9 mouse cellular contexts compared by ENCODE assay signal in the genomic region with DNA sequence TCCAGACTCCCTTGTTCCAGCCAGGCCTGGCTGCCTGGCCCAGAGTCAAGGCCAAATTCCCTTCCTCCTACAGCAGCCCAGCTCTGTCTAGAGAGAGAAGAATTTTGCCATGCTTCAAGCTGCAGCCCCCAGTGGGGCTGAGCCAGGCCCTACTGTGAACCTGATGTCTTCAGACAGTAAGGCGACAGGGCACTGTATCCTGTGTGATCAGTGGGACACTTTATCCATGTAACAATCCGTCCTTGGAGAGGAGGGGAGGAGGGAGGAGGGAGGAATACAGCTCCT. TPM values are rescaled to one million over a fixed set of nuclear protein-coding genes. Genes with fewer than 3 reads are reported as not detected.
DNase-seq lines count a peak whose midpoint lies in the region; ATAC-seq lines count a peak whose summit lies in the region.
"Had no signal": no experiment of that assay in that cellular context is flagged by ENCODE, and none has a peak within 500 bp of the region (broad histone marks: within the 10 kb centered on the region; RNA-seq: fewer than 3 reads in every experiment).

No protein-coding gene starts in this region.

- H3K4me1 ChIP-seq in embryonic facial prominence, embryonic 10.5 days, result peaks cover 43% of the 10 kb centered on the region
- H3K4me1 ChIP-seq in hindbrain, embryonic 15.5 days (replicated peaks), result peaks cover 29% of the 10 kb centered on the region

- H3K4me2 ChIP-seq in hindbrain, embryonic 15.5 days, result no peak overlapping the region

- no peak overlapping the region for H3K4me3 ChIP-seq in embryonic facial prominence, embryonic 10.5 days
- no peak overlapping the region for H3K4me3 ChIP-seq in hindbrain, embryonic 15.5 days
- H3K4me3 ChIP-seq: megakaryocyte, embryonic 14.5 days had no signal

- peak; percentile 29 to 51 for DNase-seq in heart, adult 18-20 months
- no peak for DNase-seq in heart, adult 9 months (ENCODE audit: low spot score in 2 of 2)
- peak; percentile 41 for DNase-seq in NIH3T3 (ENCODE audit: low read depth)
- no peak for DNase-seq in embryonic facial prominence, embryonic 10.5 days (ENCODE audit: low spot score)
- no peak for DNase-seq in thymus, postnatal 25 days

- 46% methylated on average over 2 of the region's 2 CpGs for WGBS in embryonic facial prominence, embryonic 10.5 days
- WGBS in hindbrain, embryonic 15.5 days, result 50% methylated on average over 2 of the region's 2 CpGs

- no peaks in the 10 kb centered on the region for H3K36me3 ChIP-seq in embryonic facial prominence, embryonic 10.5 days (replicated peaks)
- H3K36me3 ChIP-seq in hindbrain, embryonic 15.5 days, result no peaks in the 10 kb centered on the region

- peak overlapping the region; percentile 77 for H3K27ac ChIP-seq in embryonic facial prominence, embryonic 10.5 days (replicated peaks)
- H3K27ac ChIP-seq in hindbrain, embryonic 15.5 days (replicated peaks), result 0 out of 2 replicates have a peak overlapping the region, but pooled peaks have one; percentile 40

- H3K9ac ChIP-seq in hindbrain, embryonic 15.5 days, result no peak overlapping the region

- H3K27me3 ChIP-seq in embryonic facial prominence, embryonic 10.5 days (replicated peaks; ENCODE audit: low read depth, poor library complexity, severe bottlenecking), result peaks cover 11% of the 10 kb centered on the region
- no peaks in the 10 kb centered on the region for H3K27me3 ChIP-seq in hindbrain, embryonic 15.5 days

- H3K9me3 ChIP-seq in embryonic facial prominence, embryonic 10.5 days, result no peaks in the 10 kb centered on the region
- H3K9me3 ChIP-seq in hindbrain, embryonic 15.5 days, result no peaks in the 10 kb centered on the region
- H3K9me3 ChIP-seq: megakaryocyte, embryonic 14.5 days had no signal

- peak; percentile 46; the same call in 1 of the 2 replicates for ATAC-seq in hindbrain, embryonic 15.5 days (ENCODE audit: low FRiP score, low read depth)
- no peak for ATAC-seq in CD4-positive, CD25-positive, alpha-beta regulatory T cell, adult 4 months
- ATAC-seq in megakaryocyte, adult 5-6 weeks (ENCODE audit: poor library complexity, severe bottlenecking), result no peak

RNA-seq across cellular contexts. Expression of a gene that starts 1.4 kb away (rescaled TPM):
- total RNA-seq in heart, adult 18-20 months (2021), result 10 to 100 TPM; 42.4 to 44.1 TPM
- 34.7 and 35.4 TPM in 2 replicates for polyA plus RNA-seq in embryonic facial prominence, embryonic 10.5 days (2016; fragmentation: Nextera tagmentation; extraction: Ambion mirVana)
- polyA plus RNA-seq in hindbrain, embryonic 15.5 days (2015; fragmentation: Nextera tagmentation; extraction: Ambion mirVana), result 70.7 and 79.3 TPM in 2 replicates
- under 1 TPM; 0.30 to 0.53 TPM for polyA plus RNA-seq in CD4-positive, CD25-positive, alpha-beta regulatory T cell, adult 4 months (2017; shearing (Covaris generic))
- 3.7 and 4.9 TPM in 2 replicates for total RNA-seq in megakaryocyte, adult 5-6 weeks (2015)
- 2.1 and 2.7 TPM in 2 replicates for total RNA-seq in megakaryocyte, adult 5-6 weeks (2017)

Comparison
In these comparisons a context has a peak if more than half of its experiments do, and no peak if none do; other contexts are left out.
1. DNase-seq: peak in heart, adult 18-20 months (2 of 2) and NIH3T3 (single experiment); none in heart, adult 9 months (0 of 2), embryonic facial prominence, embryonic 10.5 days (single experiment) and thymus, postnatal 25 days (single experiment).
2. RNA of a gene that starts 1.4 kb away (polyA plus RNA-seq): 70.7 to 79.3 TPM in hindbrain, embryonic 15.5 days and 34.7 to 35.4 TPM in embryonic facial prominence, embryonic 10.5 days; 0.30 to 0.53 TPM in CD4-positive, CD25-positive, alpha-beta regulatory T cell, adult 4 months; every median in the first group is over 10 times any median in the second.